Mouse (Mus musculus) adrenal gland, postnatal 25 days (tissue): ENCODE measurements around the gene Ptprr. TPM values are rescaled to one million over a fixed set of nuclear protein-coding genes. Genes with fewer than 3 reads are reported as not detected.

Experiments
- DNase-seq: peaks from one replicate; pipeline ENCODE4 v3.0.0; 2021; ENCODE audit warnings: mixed read lengths
- total RNA-seq: library from RNA; stranded (reverse); gene quantifications from 2 replicates; pipeline ENCODE4 v1.2.3, GENCODE M21; 2021

Ptprr gene
- total RNA-seq, 1 experiment from 2014 or later: 5.0 TPM

- no peak for DNase-seq
Measured at GRCm38 (mm10) chr10:116117060-116117459, 99.0 kb downstream of the Ptprr start.

- DNase-seq: no peak
Measured at GRCm38 (mm10) chr10:116121463-116121862, 103.5 kb downstream of the Ptprr start.

GRCm38 (mm10) chr10:116123808-116124207, 105.8 kb downstream of the Ptprr start:
- DNase-seq: no peak

GRCm38 (mm10) chr10:116125364-116125763, 107.4 kb downstream of the Ptprr start:
- DNase-seq: no peak

- DNase-seq: no peak
Measured at GRCm38 (mm10) chr10:116130401-116130800, 112.4 kb downstream of the Ptprr start.

GRCm38 (mm10) chr10:116131223-116131622, 113.2 kb downstream of the Ptprr start:
- no peak for DNase-seq

GRCm38 (mm10) chr10:116132233-116132632, 114.2 kb downstream of the Ptprr start:
- no peak for DNase-seq

GRCm38 (mm10) chr10:116135187-116135586, 117.2 kb downstream of the Ptprr start:
- DNase-seq: no peak

GRCm38 (mm10) chr10:116140226-116140625, 122.2 kb downstream of the Ptprr start:
- no peak for DNase-seq

- DNase-seq: no peak
Measured at GRCm38 (mm10) chr10:116143684-116144083, 125.7 kb downstream of the Ptprr start.

GRCm38 (mm10) chr10:116146091-116146490, 128.1 kb downstream of the Ptprr start:
- no peak for DNase-seq

- DNase-seq: no peak
Measured at GRCm38 (mm10) chr10:116154707-116155106, 136.7 kb downstream of the Ptprr start.

GRCm38 (mm10) chr10:116156699-116157098, 138.7 kb downstream of the Ptprr start:
- DNase-seq: no peak

- DNase-seq: no peak
Measured at GRCm38 (mm10) chr10:116162338-116162737, 144.3 kb downstream of the Ptprr start.

GRCm38 (mm10) chr10:116175324-116175883, 157.4 kb downstream of the Ptprr start:
- no peak for DNase-seq

GRCm38 (mm10) chr10:116177390-116178179, 159.6 kb downstream of the Ptprr start:
- no peak for DNase-seq

- DNase-seq: no peak
Measured at GRCm38 (mm10) chr10:116181235-116181634, 163.2 kb downstream of the Ptprr start.

GRCm38 (mm10) chr10:116182221-116182620, 164.2 kb downstream of the Ptprr start:
- no peak for DNase-seq

GRCm38 (mm10) chr10:116183258-116183657, 165.2 kb downstream of the Ptprr start:
- DNase-seq: no peak

GRCm38 (mm10) chr10:116191724-116192123, 173.7 kb downstream of the Ptprr start:
- no peak for DNase-seq

GRCm38 (mm10) chr10:116192293-116192692, 174.3 kb downstream of the Ptprr start:
- DNase-seq: no peak

GRCm38 (mm10) chr10:116194409-116194808, 176.4 kb downstream of the Ptprr start:
- no peak for DNase-seq

- no peak for DNase-seq
Measured at GRCm38 (mm10) chr10:116196596-116197415, 178.8 kb downstream of the Ptprr start.
